Mouse (Mus musculus) G1E (cell line): ENCODE data around the gene Gstt3. TPM values are rescaled to one million over a fixed set of nuclear protein-coding genes. Genes with fewer than 3 reads are reported as not detected.
"Not testable (repeated sequence)": the region's sequence is repeated elsewhere in the genome, so short reads cannot be mapped to it uniquely, and the experiment has no call there.

ENCODE experiments used
- ATAC-seq: 2 replicates; pipeline ENCODE4 v1.8.0; 2016; ENCODE audit warnings: mild to moderate bottlenecking; ENCODE audit not compliant: insufficient number of reproducible peaks, poor library complexity, low FRiP score, severe bottlenecking; ENCODE audit errors: extremely low read depth
- DNase-seq: peaks from one replicate; pipeline ENCODE4 v3.0.0; 2012; ENCODE audit warnings: low spot score
- H3K27me3 ChIP-seq: 2 replicates; pipeline ENCODE4 v1.6.1; 2012; ENCODE audit warnings: mild to moderate bottlenecking, low read length, inconsistent platforms; ENCODE audit not compliant: insufficient read depth
- H3K36me3 ChIP-seq: replicated peaks from 2 replicates; pipeline ENCODE3; 2012; ENCODE audit warnings: mild to moderate bottlenecking, inconsistent platforms
- H3K4me1 ChIP-seq: 2 replicates; pipeline ENCODE4 v1.6.1; 2012; ENCODE audit warnings: low read depth, low read length, inconsistent platforms, mixed read lengths; ENCODE audit not compliant: insufficient read depth
- H3K4me3 ChIP-seq: 2 replicates; pipeline ENCODE4 v1.5.1; 2012; ENCODE audit warnings: low read depth, mild to moderate bottlenecking, inconsistent platforms, low read length, moderate library complexity, mixed read lengths
- H3K9me3 ChIP-seq: replicated peaks from 2 replicates; pipeline ENCODE4 v1.6.1; 2012; ENCODE audit warnings: inconsistent platforms
- CTCF ChIP-seq: IDR thresholded peaks from 2 replicates; pipeline ENCODE4 v1.5.1; 2012; ENCODE audit warnings: low read depth, low read length, inconsistent platforms, mixed read lengths
- GATA1 ChIP-seq: IDR thresholded peaks from 2 replicates; pipeline ENCODE4 v1.6.1; 2012; ENCODE audit warnings: borderline replicate concordance, low read length, inconsistent platforms, mixed read lengths
- GATA2 ChIP-seq: IDR thresholded peaks from 2 replicates; pipeline ENCODE4 v1.6.1; 2012; ENCODE audit warnings: low read depth, low read length, inconsistent platforms, borderline replicate concordance
- POLR2AphosphoS5 ChIP-seq: IDR thresholded peaks from 2 replicates; pipeline ENCODE4 v1.6.1; 2012; ENCODE audit warnings: low read depth, low read length, inconsistent platforms; ENCODE audit not compliant: insufficient replicate concordance
- TAL1 ChIP-seq: conservative IDR thresholded peaks from 2 replicates; pipeline ENCODE4 v1.6.1; 2012; ENCODE audit warnings: low read depth, low read length, inconsistent platforms, mixed read lengths
- polyA plus RNA-seq: library from polyadenylated mRNA; stranded (reverse); fragments of >175 nt; gene quantifications from 2 replicates; pipeline ENCODE4 v1.2.3, GENCODE M21; 2012
- total RNA-seq, 2 experiments: library from RNA; stranded (forward) in 1 of 2; stranded (reverse) in 1 of 2; fragments of 200-1000 nt in 1 of 2; fragments of >200 nt in 1 of 2; fragmentation: Nextera tagmentation in 1 of 2; gene quantifications; 2 replicates each; pipeline ENCODE4 v1.2.3; 2014 to 2017

Gstt3 gene
- total and polyA plus RNA-seq, 3 experiments, result 0.24 to 0.49 TPM; not detected in 1

DNA sequence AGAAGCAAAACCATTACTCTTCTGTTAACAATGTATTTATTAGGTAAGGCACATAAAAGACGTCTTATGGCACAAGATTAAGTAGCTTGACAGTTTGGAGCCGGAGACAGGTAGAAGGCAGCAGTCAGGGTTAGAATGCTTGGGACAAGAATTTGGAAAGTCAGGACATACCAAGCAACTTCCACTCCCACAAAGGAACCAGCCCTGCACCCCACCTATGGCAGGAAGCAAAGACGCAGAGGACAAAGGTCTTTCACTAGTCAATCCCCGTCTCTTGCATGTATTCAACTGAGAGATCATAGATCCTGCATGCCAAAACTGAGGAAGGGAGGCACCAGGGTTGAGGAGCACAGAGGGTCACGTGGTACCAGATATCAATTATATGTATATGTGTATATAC, 7.1 kb downstream of the Gstt3 start:
- no peak overlapping the region for H3K4me3 ChIP-seq
- peaks cover 23% of the 10 kb centered on the region for H3K27me3 ChIP-seq
- no peak for TF ChIP-seq POLR2AphosphoS5
- TF ChIP-seq GATA1, result no peak
- no peak for TF ChIP-seq CTCF
- TF ChIP-seq TAL1, result no peak
- no peak for TF ChIP-seq GATA2
- H3K4me1 ChIP-seq, result peaks cover 26% of the 10 kb centered on the region
- peaks cover 18% of the 10 kb centered on the region for H3K36me3 ChIP-seq
- no peak for DNase-seq
- no peak for ATAC-seq
- no peaks in the 10 kb centered on the region for H3K9me3 ChIP-seq

DNA sequence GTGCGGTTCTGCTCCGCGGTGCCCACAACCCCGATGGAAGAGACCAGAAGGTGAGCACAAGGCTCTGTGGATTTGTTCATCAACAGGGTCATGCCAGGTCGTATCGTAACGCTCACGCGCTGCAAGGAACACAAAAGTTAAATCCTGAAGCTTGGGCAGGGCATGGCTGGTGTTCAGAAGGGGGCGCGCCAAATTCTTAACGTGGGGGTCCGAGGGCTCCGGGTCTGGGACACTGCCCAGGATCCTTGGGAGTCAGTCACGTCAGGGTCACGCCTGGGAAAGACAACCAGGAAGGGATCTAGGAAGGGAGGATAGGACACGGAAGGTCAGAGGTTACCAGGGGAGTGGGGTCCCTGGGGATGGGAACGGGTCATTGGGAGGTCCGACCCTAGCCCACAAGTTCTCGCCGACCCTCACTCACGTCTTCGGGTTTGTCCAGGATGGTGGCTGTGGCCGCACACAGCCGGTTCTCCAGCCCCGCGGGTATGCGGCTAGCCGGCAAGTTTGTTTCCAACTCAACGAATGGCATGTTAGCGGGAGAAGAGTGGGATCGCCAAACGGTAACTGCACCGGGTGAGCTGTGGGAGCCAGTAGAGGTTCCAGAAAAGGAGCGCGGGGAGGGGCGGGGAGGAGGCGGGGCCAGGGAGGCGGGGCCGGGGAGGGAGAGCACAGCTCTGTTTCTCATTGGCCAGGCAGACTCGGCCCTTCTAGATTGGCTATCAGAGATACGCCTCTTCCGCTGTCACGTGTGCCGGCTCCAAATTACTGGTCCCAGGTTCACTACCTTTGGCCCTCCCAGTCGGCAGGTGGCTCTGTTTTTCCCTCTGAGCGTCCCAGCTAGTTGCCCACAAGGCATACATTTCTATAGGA, 8.2 kb downstream of the Gstt3 start, which contains the start of gene Ddt:
Gene Ddt (minus strand): TSS at position 620 of the 870 bp plus-strand sequence.
- Histone ChIP-seq H3K4me3 (peak within 1 kb of the TSS; percentile 93), H3K9me3 (no peaks in the 10 kb centered on the region), H3K4me1 (peaks cover 26% of the 10 kb centered on the region), H3K36me3 (peaks cover 18% of the 10 kb centered on the region), H3K27me3 (peaks cover 15% of the 10 kb centered on the region)
- ATAC-seq (peak; percentile 95), DNase-seq (peak; percentile 98)
- TF ChIP-seq GATA2, result no peak
- no peak for TF ChIP-seq GATA1
- no peak for TF ChIP-seq TAL1
- no peak for TF ChIP-seq CTCF
- no peak for TF ChIP-seq POLR2AphosphoS5

DNA sequence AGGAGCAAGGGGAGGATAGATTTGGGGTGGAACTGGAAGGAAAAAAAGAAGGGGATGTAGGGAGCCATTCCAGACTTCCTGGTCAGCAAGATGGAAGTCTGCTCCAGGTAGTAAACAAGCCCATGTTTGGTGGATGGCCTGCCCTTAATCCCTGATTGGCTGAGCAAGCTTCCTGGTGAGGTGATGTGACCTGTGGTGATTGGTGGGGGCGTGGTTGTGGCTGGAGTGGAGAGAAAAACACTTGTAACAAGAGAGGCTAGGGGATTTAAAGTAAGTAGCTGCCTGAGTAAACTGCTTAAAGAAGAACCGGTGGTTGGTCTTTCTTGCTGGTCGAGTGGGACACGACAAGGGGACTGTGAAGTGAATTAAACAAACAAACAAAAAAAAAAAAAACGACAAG, 13.5 kb downstream of the Gstt3 start:
- ATAC-seq, H3K9me3 ChIP-seq, H3K4me3 ChIP-seq, H3K27me3 ChIP-seq, DNase-seq: not testable (repeated sequence)
- peaks cover 31% of the 10 kb centered on the region for H3K4me1 ChIP-seq
- H3K36me3 ChIP-seq, result peaks cover 19% of the 10 kb centered on the region

DNA sequence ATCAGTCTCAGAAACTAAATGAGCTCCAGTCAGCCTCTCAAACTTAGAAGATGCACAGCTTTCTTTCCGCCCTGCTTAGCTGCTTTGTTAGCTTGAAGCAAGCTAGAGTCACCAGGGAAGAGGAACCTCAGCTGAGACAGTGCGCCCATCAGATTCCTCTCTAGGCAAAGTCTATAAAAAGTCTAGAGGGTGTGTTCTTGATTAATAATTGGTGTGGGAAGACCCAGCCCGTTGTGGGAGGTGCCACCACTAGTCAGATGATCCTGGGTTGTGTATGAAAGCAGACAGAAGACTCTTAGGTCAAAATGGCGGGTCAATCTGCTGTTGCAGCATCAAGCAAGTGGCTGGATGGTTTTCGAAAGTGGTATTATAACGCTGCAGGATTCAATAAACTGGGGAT, 14.4 kb downstream of the Gstt3 start:
- no peak for TF ChIP-seq TAL1
- TF ChIP-seq GATA1, result no peak
- TF ChIP-seq GATA2, result no peak
- no peak for TF ChIP-seq CTCF
- TF ChIP-seq POLR2AphosphoS5, result no peak
- peaks cover 23% of the 10 kb centered on the region for H3K36me3 ChIP-seq
- H3K27me3 ChIP-seq, result no peaks in the 10 kb centered on the region
- H3K4me3 ChIP-seq, result no peak overlapping the region
- DNase-seq (no peak), ATAC-seq (no peak)
- H3K9me3 ChIP-seq, result no peaks in the 10 kb centered on the region
- H3K4me1 ChIP-seq, result peaks cover 26% of the 10 kb centered on the region

DNA sequence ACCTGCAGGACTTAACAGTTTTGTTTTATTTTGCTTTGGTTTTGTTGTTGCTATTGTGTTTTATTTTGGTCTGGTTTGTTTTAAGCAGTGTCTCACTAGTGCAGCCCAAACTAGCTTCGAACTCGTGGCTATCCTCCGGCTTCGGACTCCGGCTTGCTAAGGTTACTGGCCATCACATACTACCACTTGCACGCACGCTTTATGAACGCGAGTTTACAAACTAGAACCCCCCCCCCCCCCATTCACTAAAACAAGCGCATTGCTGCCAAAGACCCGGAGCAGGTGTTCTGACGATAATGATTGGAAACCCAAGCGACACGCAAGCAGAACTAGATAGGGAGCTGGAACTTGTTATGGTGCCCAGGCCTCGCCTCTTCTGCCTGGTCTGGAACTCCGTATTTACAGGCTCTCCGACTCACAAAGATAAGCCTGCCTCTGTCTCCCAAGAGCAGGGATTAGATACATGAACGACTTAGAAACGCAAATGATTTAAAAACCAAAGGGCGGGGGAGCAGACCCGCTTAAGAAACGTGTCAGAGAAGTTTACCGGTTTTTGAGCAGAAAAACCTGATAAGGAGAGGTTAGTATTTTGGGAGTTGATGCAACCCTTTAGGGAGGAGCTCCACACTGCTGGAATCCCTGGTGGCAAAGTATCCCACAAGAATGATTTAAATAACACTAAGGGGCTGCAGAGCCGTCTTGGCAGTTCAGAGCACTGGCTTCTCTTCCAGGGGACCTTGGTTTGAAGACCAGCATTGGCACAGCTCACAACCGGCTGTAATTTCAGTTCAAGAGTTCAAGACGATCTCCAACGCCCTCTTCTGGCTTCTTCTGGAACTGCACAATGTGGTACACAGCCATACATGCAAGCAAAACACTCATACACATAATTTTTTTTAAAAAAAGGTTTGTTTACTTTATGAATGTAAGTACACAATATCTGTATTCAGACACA, 16.4 kb downstream of the Gstt3 start:
- Histone ChIP-seq H3K4me3 (peak overlapping the region; percentile 94), H3K36me3 (peaks cover 26% of the 10 kb centered on the region), H3K9me3 (peaks cover 6% of the 10 kb centered on the region), H3K27me3 (no peaks in the 10 kb centered on the region), H3K4me1 (peaks cover 25% of the 10 kb centered on the region)
- no peak for TF ChIP-seq TAL1
- TF ChIP-seq CTCF, result peak; percentile 72
- DNase-seq, result peak; percentile 32
- no peak for ATAC-seq

DNA sequence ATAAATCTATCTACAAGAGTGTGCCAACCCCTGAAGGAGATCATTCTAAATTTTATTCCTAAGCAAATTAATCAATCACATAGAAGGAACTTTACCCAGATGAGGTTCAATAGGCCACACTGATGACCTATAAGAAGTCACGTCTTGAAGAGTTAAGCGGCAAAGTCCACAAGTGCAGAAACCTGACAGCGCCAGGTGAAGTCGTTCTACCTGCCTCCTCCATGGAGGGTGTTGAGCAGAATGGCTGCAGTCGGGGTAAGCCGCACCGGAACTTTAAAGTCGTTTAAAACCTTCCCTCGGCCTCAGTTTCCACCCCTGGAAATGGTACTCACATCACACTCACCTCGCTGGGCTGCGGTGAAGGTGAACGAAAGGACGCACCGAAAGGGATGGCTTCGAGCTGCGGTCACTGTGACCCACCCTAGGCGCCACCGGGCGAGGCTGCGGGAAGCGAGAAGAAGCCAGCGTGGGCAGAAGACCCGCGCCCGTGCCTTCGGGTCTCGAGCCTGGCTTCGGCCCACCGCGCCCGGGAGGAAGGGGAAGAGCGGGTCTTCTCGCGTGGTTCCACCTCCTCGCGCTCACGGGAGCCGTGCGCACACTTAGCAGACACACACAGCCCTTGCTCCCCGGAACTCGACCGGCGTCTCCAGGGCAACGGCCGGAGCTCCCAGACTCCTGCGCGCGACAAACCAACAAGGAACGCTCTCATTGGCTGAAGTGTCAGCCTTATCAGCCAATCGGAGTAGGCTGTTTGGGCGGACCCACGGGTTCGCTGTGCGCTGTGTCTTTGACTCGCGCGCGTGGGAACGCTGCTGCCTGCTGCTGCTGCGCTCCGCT, 17.3 kb downstream of the Gstt3 start, which contains the start of gene Cabin1:
Gene Cabin1 (minus strand): TSS at position 660 of the 837 bp plus-strand sequence.
- DNase-seq, result peak; percentile 99
- H3K27me3 ChIP-seq, result no peaks in the 10 kb centered on the region
- H3K36me3 ChIP-seq, result peaks cover 33% of the 10 kb centered on the region
- peaks cover 25% of the 10 kb centered on the region for H3K4me1 ChIP-seq
- H3K4me3 ChIP-seq, result peak within 1 kb of the TSS; percentile 94
- peaks cover 6% of the 10 kb centered on the region for H3K9me3 ChIP-seq
- peak; percentile 95 for ATAC-seq
- no peak for TF ChIP-seq TAL1
- no peak for TF ChIP-seq CTCF
- no peak for TF ChIP-seq GATA1
- no peak for TF ChIP-seq POLR2AphosphoS5
- no peak for TF ChIP-seq GATA2
